Mouse (Mus musculus): ENCODE data around the gene Ddx42. TPM values are rescaled to one million over a fixed set of nuclear protein-coding genes. Genes with fewer than 3 reads are reported as not detected.

Ddx42 gene
- polyA plus RNA-seq, 1 experiment from 2014 or later, result 21.3 TPM

- WGBS (ENCODE audit: insufficient replicate concordance), result under 1% methylated on average over 42 of the region's 42 CpGs
- ATAC-seq (ENCODE audit: insufficient read depth), result peak; percentile 95
- Histone ChIP-seq H3K4me3 (replicated peaks) (peak within 1 kb of the TSS; percentile 88), H3K36me3 (replicated peaks) (peaks cover 67% of the 10 kb centered on the region), H3K27ac (replicated peaks) (peak within 1 kb of the TSS; percentile 85), H3K4me1 (replicated peaks) (peaks cover 35% of the 10 kb centered on the region), H3K4me2 (peak within 1 kb of the TSS; percentile 90), H3K9me3 (replicated peaks) (no peaks in the 10 kb centered on the region), H3K27me3 (no peaks in the 10 kb centered on the region), H3K9ac (peak within 1 kb of the TSS; percentile 89)
Observed at GRCm38 (mm10) chr11:106255685-106256451, 39.1 kb downstream of the Ddx42 start, which contains the start of the genes Ftsj3 and Psmc5. Ftsj3 (minus strand) TSS chr11:106256079. Psmc5 (plus strand) TSS chr11:106256154.

GRCm38 (mm10) chr11:106256775-106257174 lies 40.0 kb downstream of the Ddx42 start:
- peaks cover 67% of the 10 kb centered on the region for H3K36me3 ChIP-seq (replicated peaks)
- H3K27ac ChIP-seq (replicated peaks), result peak overlapping the region; percentile 85
- no peaks in the 10 kb centered on the region for H3K27me3 ChIP-seq
- H3K4me1 ChIP-seq (replicated peaks), result peaks cover 35% of the 10 kb centered on the region
- H3K4me2 ChIP-seq, result peak overlapping the region; percentile 90
- WGBS (ENCODE audit: insufficient replicate concordance), result 51% methylated on average over 5 of the region's 5 CpGs
- no peak for ATAC-seq (ENCODE audit: insufficient read depth)
- peak overlapping the region; percentile 89 for H3K9ac ChIP-seq
- peak overlapping the region; percentile 88 for H3K4me3 ChIP-seq (replicated peaks)
- no peaks in the 10 kb centered on the region for H3K9me3 ChIP-seq (replicated peaks)

GRCm38 (mm10) chr11:106260826-106261450 lies 44.2 kb downstream of the Ddx42 start:
- no peak overlapping the region for H3K4me3 ChIP-seq (replicated peaks)
- no peaks in the 10 kb centered on the region for H3K27me3 ChIP-seq
- H3K4me2 ChIP-seq, result no peak overlapping the region
- H3K27ac ChIP-seq (replicated peaks), result no peak overlapping the region
- no peak overlapping the region for H3K9ac ChIP-seq
- H3K4me1 ChIP-seq (replicated peaks), result peaks cover 18% of the 10 kb centered on the region
- peaks cover 83% of the 10 kb centered on the region for H3K36me3 ChIP-seq (replicated peaks)
- ATAC-seq (ENCODE audit: insufficient read depth), result no peak
- 82% methylated on average over 14 of the region's 14 CpGs for WGBS (ENCODE audit: insufficient replicate concordance)
- no peaks in the 10 kb centered on the region for H3K9me3 ChIP-seq (replicated peaks)

- no peak overlapping the region for H3K9ac ChIP-seq
- H3K27me3 ChIP-seq, result no peaks in the 10 kb centered on the region
- H3K4me1 ChIP-seq (replicated peaks), result peaks cover 19% of the 10 kb centered on the region
- no peak for ATAC-seq (ENCODE audit: insufficient read depth)
- H3K36me3 ChIP-seq (replicated peaks), result peaks cover 91% of the 10 kb centered on the region
- H3K27ac ChIP-seq (replicated peaks), result no peak overlapping the region
- WGBS (ENCODE audit: insufficient replicate concordance), result 77% methylated on average over 9 of the region's 9 CpGs
- no peak overlapping the region for H3K4me3 ChIP-seq (replicated peaks)
- no peak overlapping the region for H3K4me2 ChIP-seq
- no peaks in the 10 kb centered on the region for H3K9me3 ChIP-seq (replicated peaks)
Observed at GRCm38 (mm10) chr11:106263963-106264362, 47.2 kb downstream of the Ddx42 start.

GRCm38 (mm10) chr11:106264988-106265387 lies 48.3 kb downstream of the Ddx42 start:
- H3K27ac ChIP-seq (replicated peaks), result no peak overlapping the region
- H3K4me2 ChIP-seq, result no peak overlapping the region
- H3K27me3 ChIP-seq, result no peaks in the 10 kb centered on the region
- 87% methylated on average over 15 of the region's 15 CpGs for WGBS (ENCODE audit: insufficient replicate concordance)
- ATAC-seq (ENCODE audit: insufficient read depth), result no peak
- no peak overlapping the region for H3K4me3 ChIP-seq (replicated peaks)
- peaks cover 26% of the 10 kb centered on the region for H3K4me1 ChIP-seq (replicated peaks)
- no peak overlapping the region for H3K9ac ChIP-seq
- H3K9me3 ChIP-seq (replicated peaks), result no peaks in the 10 kb centered on the region
- peaks cover 81% of the 10 kb centered on the region for H3K36me3 ChIP-seq (replicated peaks)

GRCm38 (mm10) chr11:106265570-106265969 lies 48.8 kb downstream of the Ddx42 start:
- no peak for ATAC-seq (ENCODE audit: insufficient read depth)
- H3K4me3 ChIP-seq (replicated peaks), result no peak overlapping the region
- 74% methylated on average over 4 of the region's 4 CpGs for WGBS (ENCODE audit: insufficient replicate concordance)
- H3K36me3 ChIP-seq (replicated peaks), result peaks cover 79% of the 10 kb centered on the region
- H3K27ac ChIP-seq (replicated peaks), result no peak overlapping the region
- H3K4me2 ChIP-seq, result no peak overlapping the region
- H3K9me3 ChIP-seq (replicated peaks), result no peaks in the 10 kb centered on the region
- peaks cover 32% of the 10 kb centered on the region for H3K4me1 ChIP-seq (replicated peaks)
- H3K27me3 ChIP-seq, result no peaks in the 10 kb centered on the region
- no peak overlapping the region for H3K9ac ChIP-seq

- peaks cover 40% of the 10 kb centered on the region for H3K4me1 ChIP-seq (replicated peaks)
- H3K27ac ChIP-seq (replicated peaks), result no peak overlapping the region
- peaks cover 71% of the 10 kb centered on the region for H3K36me3 ChIP-seq (replicated peaks)
- 85% methylated on average over 10 of the region's 10 CpGs for WGBS (ENCODE audit: insufficient replicate concordance)
- H3K9me3 ChIP-seq (replicated peaks), result no peaks in the 10 kb centered on the region
- H3K4me2 ChIP-seq, result no peak overlapping the region
- no peak overlapping the region for H3K9ac ChIP-seq
- no peak overlapping the region for H3K4me3 ChIP-seq (replicated peaks)
- ATAC-seq (ENCODE audit: insufficient read depth), result no peak
- H3K27me3 ChIP-seq, result no peaks in the 10 kb centered on the region
Observed at GRCm38 (mm10) chr11:106266431-106266830, 49.7 kb downstream of the Ddx42 start.

GRCm38 (mm10) chr11:106267311-106267852 lies 50.7 kb downstream of the Ddx42 start:
- 81% methylated on average over 15 of the region's 15 CpGs for WGBS (ENCODE audit: insufficient replicate concordance)
- H3K4me2 ChIP-seq, result no peak overlapping the region

GRCm38 (mm10) chr11:106267871-106268270 lies 51.1 kb downstream of the Ddx42 start:
- H3K9me3 ChIP-seq (replicated peaks), result no peaks in the 10 kb centered on the region
- H3K4me2 ChIP-seq, result no peak overlapping the region
- WGBS (ENCODE audit: insufficient replicate concordance), result 81% methylated on average over 5 of the region's 5 CpGs
- no peaks in the 10 kb centered on the region for H3K27me3 ChIP-seq
- H3K4me3 ChIP-seq (replicated peaks), result no peak overlapping the region
- ATAC-seq (ENCODE audit: insufficient read depth), result no peak
- H3K27ac ChIP-seq (replicated peaks), result no peak overlapping the region
- H3K9ac ChIP-seq, result no peak overlapping the region
- peaks cover 56% of the 10 kb centered on the region for H3K36me3 ChIP-seq (replicated peaks)
- peaks cover 44% of the 10 kb centered on the region for H3K4me1 ChIP-seq (replicated peaks)

More at GRCm38 (mm10) chr11:106267311-106267852, 50.7 kb downstream of the Ddx42 start:
- H3K4me3 ChIP-seq (replicated peaks), result no peak overlapping the region
- H3K27ac ChIP-seq (replicated peaks), result no peak overlapping the region
- peaks cover 61% of the 10 kb centered on the region for H3K36me3 ChIP-seq (replicated peaks)
- H3K9me3 ChIP-seq (replicated peaks), result no peaks in the 10 kb centered on the region
- no peak for ATAC-seq (ENCODE audit: insufficient read depth)
- peaks cover 44% of the 10 kb centered on the region for H3K4me1 ChIP-seq (replicated peaks)
- H3K27me3 ChIP-seq, result no peaks in the 10 kb centered on the region
- H3K9ac ChIP-seq, result no peak overlapping the region

GRCm38 (mm10) chr11:106268326-106269059 lies 51.8 kb downstream of the Ddx42 start:
- Histone ChIP-seq H3K4me3 (replicated peaks) (no peak overlapping the region), H3K27ac (replicated peaks) (no peak overlapping the region), H3K4me2 (0 out of 2 replicates have a peak overlapping the region, but pooled peaks have one; percentile 12), H3K9ac (no peak overlapping the region), H3K36me3 (replicated peaks) (peaks cover 50% of the 10 kb centered on the region), H3K4me1 (replicated peaks) (peaks cover 48% of the 10 kb centered on the region), H3K27me3 (no peaks in the 10 kb centered on the region), H3K9me3 (replicated peaks) (no peaks in the 10 kb centered on the region)
- 62% methylated on average over 8 of the region's 8 CpGs for WGBS (ENCODE audit: insufficient replicate concordance)
- ATAC-seq (ENCODE audit: insufficient read depth), result no peak

- no peak overlapping the region for H3K4me2 ChIP-seq
- ATAC-seq (ENCODE audit: insufficient read depth), result no peak
- H3K9ac ChIP-seq, result 0 out of 2 replicates have a peak overlapping the region, but pooled peaks have one; percentile 1
- H3K36me3 ChIP-seq (replicated peaks), result peaks cover 45% of the 10 kb centered on the region
- WGBS (ENCODE audit: insufficient replicate concordance), result 32% methylated on average over 3 of the region's 3 CpGs
- H3K4me3 ChIP-seq (replicated peaks), result no peak overlapping the region
- H3K4me1 ChIP-seq (replicated peaks), result peaks cover 52% of the 10 kb centered on the region
- no peaks in the 10 kb centered on the region for H3K27me3 ChIP-seq
- H3K9me3 ChIP-seq (replicated peaks), result no peaks in the 10 kb centered on the region
- no peak overlapping the region for H3K27ac ChIP-seq (replicated peaks)
Observed at GRCm38 (mm10) chr11:106269060-106269431, 52.3 kb downstream of the Ddx42 start.
